Comparison of ENCODE assay signal across 17 mouse cellular contexts in genomic region chr14:51482971-51483381, GRCm38 (mm10). TPM values are rescaled to one million over a fixed set of nuclear protein-coding genes. Genes with fewer than 3 reads are reported as not detected.
"Had no signal": no experiment of that assay in that cellular context is flagged by ENCODE, and none has a peak within 500 bp of the region (broad histone marks: within the 10 kb centered on the region; RNA-seq: fewer than 3 reads in every experiment).

No protein-coding gene starts in this region.

RNA-seq across cellular contexts. Expression of gene Vmn2r89, which starts 31.3 kb away (rescaled TPM):
- total RNA-seq: layer of hippocampus, adult 18-20 months; layer of hippocampus, postnatal 36 days; left cerebral cortex, adult 8-10 months; left cerebral cortex, postnatal 25 days; megakaryocyte, adult 5-6 weeks; monocyte, adult 5-6 weeks had no signal
- polyA plus RNA-seq: kidney, postnatal 0 days; limb, embryonic 11.5 days; limb, embryonic 15.5 days; liver, embryonic 12.5 days; liver, embryonic 16.5 days; lung, embryonic 14.5 days; midbrain, embryonic 11.5 days; midbrain, embryonic 15.5 days; neural tube, embryonic 14.5 days; stomach, embryonic 16.5 days; thymus, postnatal 0 days had no signal
